Mouse (Mus musculus): ENCODE measurements at regions not wholly inside any gene's neighbourhood (a gene's known extent, or its start where the extent isn't known, plus 50 kb on each side); places are given as distances from the start of the nearest gene placed in this dataset. TPM values are rescaled to one million over a fixed set of nuclear protein-coding genes. Genes with fewer than 3 reads are reported as not detected.

- peak; percentile 56; the same call in 1 of the 2 replicates for ATAC-seq (ENCODE audit: insufficient number of reproducible peaks, insufficient read depth, low FRiP score, low read depth)
- Histone ChIP-seq H3K9me3 (ENCODE audit: control insufficient read depth, low read length) (peaks cover 35% of the 10 kb centered on the region), H3K4me3 (ENCODE audit: control insufficient read depth in 1 of 2, insufficient read depth in 1 of 2, low read depth in 1 of 2, low read length in 2 of 2) (no peak overlapping the region), H3K4me2 (ENCODE audit: low read length) (no peak overlapping the region), H3K9ac (ENCODE audit: low read length) (no peak overlapping the region), H3K27ac (replicated peaks in 1 of 2; ENCODE audit: control insufficient read depth in 1 of 2, insufficient read depth in 1 of 2, low read depth in 2 of 2, low read length in 2 of 2) (no peak overlapping the region), H3K36me3 (ENCODE audit: control insufficient read depth, insufficient read depth, low read length) (no peaks in the 10 kb centered on the region), H3K4me1 (ENCODE audit: control insufficient read depth in 2 of 2, insufficient read depth in 2 of 2, low read length in 2 of 2) (no peaks in the 10 kb centered on the region), H3K27me3 (ENCODE audit: control insufficient read depth, insufficient read depth, low read length) (no peaks in the 10 kb centered on the region)
- 57% methylated on average over 13 of the region's 13 CpGs for WGBS
These were observed 77.3 kb upstream of the Vmn1r2 start for GRCm38 (mm10) chr4:3089567-3090377.

- no peaks in the 10 kb centered on the region for H3K27me3 ChIP-seq (ENCODE audit: control insufficient read depth, insufficient read depth, low read length)
- H3K9me3 ChIP-seq (ENCODE audit: control insufficient read depth, low read length) = peaks cover 29% of the 10 kb centered on the region
- no peak overlapping the region for H3K4me2 ChIP-seq (ENCODE audit: low read length)
- no peaks in the 10 kb centered on the region for H3K4me1 ChIP-seq (ENCODE audit: control insufficient read depth in 2 of 2, insufficient read depth in 2 of 2, low read length in 2 of 2)
- no peak overlapping the region for H3K27ac ChIP-seq (replicated peaks in 1 of 2; ENCODE audit: control insufficient read depth in 1 of 2, insufficient read depth in 1 of 2, low read depth in 2 of 2, low read length in 2 of 2)
- H3K9ac ChIP-seq (ENCODE audit: low read length) = no peak overlapping the region
- WGBS = 73% methylated on average over 11 of the region's 11 CpGs
- H3K4me3 ChIP-seq (ENCODE audit: control insufficient read depth in 1 of 2, insufficient read depth in 1 of 2, low read depth in 1 of 2, low read length in 2 of 2) = no peak overlapping the region
- no peaks in the 10 kb centered on the region for H3K36me3 ChIP-seq (ENCODE audit: control insufficient read depth, insufficient read depth, low read length)
- 0 out of 2 replicates have a peak, but pooled peaks have one; percentile 19 for ATAC-seq (ENCODE audit: insufficient number of reproducible peaks, insufficient read depth, low FRiP score, low read depth)
These were observed 76.8 kb upstream of the Vmn1r2 start for GRCm38 (mm10) chr4:3090378-3090735.

- 68% methylated on average over 9 of the region's 9 CpGs for whole genome bisulfite sequencing
- Histone ChIP-seq H3K4me1 (ENCODE audit: control insufficient read depth in 2 of 2, insufficient read depth in 2 of 2, low read length in 2 of 2) (no peaks in the 10 kb centered on the region), H3K27me3 (ENCODE audit: control insufficient read depth, insufficient read depth, low read length) (no peaks in the 10 kb centered on the region), H3K27ac (replicated peaks in 1 of 2; ENCODE audit: control insufficient read depth in 1 of 2, insufficient read depth in 1 of 2, low read depth in 2 of 2, low read length in 2 of 2) (no peak overlapping the region), H3K4me3 (ENCODE audit: control insufficient read depth in 1 of 2, insufficient read depth in 1 of 2, low read depth in 1 of 2, low read length in 2 of 2) (no peak overlapping the region), H3K36me3 (ENCODE audit: control insufficient read depth, insufficient read depth, low read length) (no peaks in the 10 kb centered on the region), H3K9ac (ENCODE audit: low read length) (no peak overlapping the region), H3K4me2 (ENCODE audit: low read length) (no peak overlapping the region), H3K9me3 (ENCODE audit: control insufficient read depth, low read length) (peaks cover 25% of the 10 kb centered on the region)
- ATAC-seq (ENCODE audit: insufficient number of reproducible peaks, insufficient read depth, low FRiP score, low read depth) = peak; percentile 54
These were observed 76.4 kb upstream of the Vmn1r2 start for GRCm38 (mm10) chr4:3090742-3091141.

Small RNA genes in the stretch of these regions (microRNA-seq; reads per million reads assigned to microRNA genes)
- gene Gm27878 = not detected
